In genomic region chr13:25094381-25094780, GRCm38 (mm10) we compare ENCODE assay signal across 21 mouse cellular contexts. TPM values are rescaled to one million over a fixed set of nuclear protein-coding genes. Genes with fewer than 3 reads are reported as not detected.
A peak's percentile ranks its signal among the peaks of the same experiment; 100 is the strongest.
DNase-seq lines count a peak whose midpoint lies in the region; ATAC-seq and TF ChIP-seq lines count a peak whose summit lies in the region.
"Had no signal": no experiment of that assay in that cellular context is flagged by ENCODE, and none has a peak within 500 bp of the region (broad histone marks: within the 10 kb centered on the region; RNA-seq: fewer than 3 reads in every experiment).

No protein-coding gene starts in this region.

- intact Hi-C loops in left cerebral cortex, postnatal 14 days (cut with DNase I) = no loop called here

- ATAC-seq in intestine, embryonic 15.5 days = peak; percentile 57; the same call in 1 of the 2 replicates
- ATAC-seq in intestine, postnatal 0 days = no peak
- peak; percentile 55; the same call in 1 of the 2 replicates for ATAC-seq in liver, embryonic 13.5 days (ENCODE audit: low read depth)
- ATAC-seq: forebrain, postnatal 0 days had no signal

- H3K27me3 ChIP-seq in intestine, embryonic 15.5 days (replicated peaks) = no peaks in the 10 kb centered on the region
- H3K27me3 ChIP-seq in intestine, postnatal 0 days (replicated peaks; ENCODE audit: control insufficient read depth, insufficient read depth, low read length) = no peaks in the 10 kb centered on the region
- H3K27me3 ChIP-seq in liver, embryonic 13.5 days = no peaks in the 10 kb centered on the region
- H3K27me3 ChIP-seq: heart, embryonic 13.5 days; limb, embryonic 15.5 days had no signal

- H3K9me3 ChIP-seq in intestine, embryonic 15.5 days = no peaks in the 10 kb centered on the region
- H3K9me3 ChIP-seq in intestine, postnatal 0 days (ENCODE audit: control insufficient read depth) = no peaks in the 10 kb centered on the region
- no peaks in the 10 kb centered on the region for H3K9me3 ChIP-seq in liver, embryonic 13.5 days (replicated peaks)
- H3K9me3 ChIP-seq: embryonic facial prominence, embryonic 10.5 days; forebrain, embryonic 10.5 days; heart, embryonic 13.5 days; limb, embryonic 15.5 days had no signal

- DNase-seq in kidney, adult 8-10 months = peak; percentile 70 to 78
- peak; percentile 61 for DNase-seq in kidney, postnatal 14 days
- no peak for DNase-seq in liver, embryonic 13.5 days
- no peak for DNase-seq in adrenal gland, adult 8-10 months
- DNase-seq in layer of hippocampus, adult 9-11 months = no peak
- no peak for DNase-seq in left cerebral cortex, postnatal 14 days (ENCODE audit: low spot score in 2 of 2)
- DNase-seq: cerebellum, adult 11 months; cerebellum, adult 9-11 months; forebrain, postnatal 0 days; gastrocnemius, postnatal 14 days; heart, adult 18-20 months; heart, postnatal 14 days; layer of hippocampus, postnatal 36 days; thymus, postnatal 36 days had no signal

- no peaks in the 10 kb centered on the region for H3K36me3 ChIP-seq in intestine, embryonic 15.5 days
- no peaks in the 10 kb centered on the region for H3K36me3 ChIP-seq in intestine, postnatal 0 days (ENCODE audit: control insufficient read depth, insufficient read depth)
- H3K36me3 ChIP-seq in liver, embryonic 13.5 days = no peaks in the 10 kb centered on the region
- H3K36me3 ChIP-seq: embryonic facial prominence, embryonic 10.5 days; forebrain, embryonic 10.5 days; heart, embryonic 13.5 days; limb, embryonic 15.5 days had no signal

- no peak overlapping the region for H3K27ac ChIP-seq in intestine, embryonic 15.5 days
- H3K27ac ChIP-seq in intestine, postnatal 0 days (ENCODE audit: low read depth, low read length) = no peak overlapping the region
- H3K27ac ChIP-seq in liver, embryonic 13.5 days = no peak overlapping the region
- H3K27ac ChIP-seq: embryonic facial prominence, embryonic 10.5 days; forebrain, embryonic 10.5 days; heart, embryonic 13.5 days; limb, embryonic 15.5 days; macrophage had no signal

- no peak overlapping the region for H3K4me2 ChIP-seq in intestine, embryonic 15.5 days (replicated peaks)
- no peak overlapping the region for H3K4me2 ChIP-seq in intestine, postnatal 0 days (replicated peaks; ENCODE audit: low read depth)
- no peak overlapping the region for H3K4me2 ChIP-seq in liver, embryonic 13.5 days
- H3K4me2 ChIP-seq: heart, embryonic 13.5 days; limb, embryonic 15.5 days had no signal

- TF ChIP-seq CTCF in intestine, postnatal 0 days (IDR thresholded peaks at IDR 0.05; ENCODE audit: low read depth) = no peak

- 51% methylated on average over 4 of the region's 4 CpGs for WGBS in intestine, embryonic 15.5 days
- 36% methylated on average over 4 of the region's 4 CpGs for WGBS in intestine, postnatal 0 days
- 44% methylated on average over 4 of the region's 4 CpGs for WGBS in liver, embryonic 13.5 days (ENCODE audit: insufficient replicate concordance)

- no peak overlapping the region for H3K4me3 ChIP-seq in intestine, embryonic 15.5 days (replicated peaks)
- no peak overlapping the region for H3K4me3 ChIP-seq in intestine, postnatal 0 days (ENCODE audit: low read depth, low read length)
- H3K4me3 ChIP-seq in liver, embryonic 13.5 days (replicated peaks) = no peak overlapping the region
- H3K4me3 ChIP-seq: embryonic facial prominence, embryonic 10.5 days; forebrain, embryonic 10.5 days; heart, embryonic 13.5 days; limb, embryonic 15.5 days had no signal

- no peaks in the 10 kb centered on the region for H3K4me1 ChIP-seq in intestine, embryonic 15.5 days (replicated peaks)
- H3K4me1 ChIP-seq in intestine, postnatal 0 days (replicated peaks; ENCODE audit: control insufficient read depth, insufficient read depth, low read length) = no peaks in the 10 kb centered on the region
- no peaks in the 10 kb centered on the region for H3K4me1 ChIP-seq in liver, embryonic 13.5 days (replicated peaks)
- H3K4me1 ChIP-seq: embryonic facial prominence, embryonic 10.5 days; forebrain, embryonic 10.5 days; heart, embryonic 13.5 days; limb, embryonic 15.5 days had no signal

- H3K9ac ChIP-seq in intestine, embryonic 15.5 days = no peak overlapping the region
- no peak overlapping the region for H3K9ac ChIP-seq in intestine, postnatal 0 days (ENCODE audit: low read depth, low read length)
- no peak overlapping the region for H3K9ac ChIP-seq in liver, embryonic 13.5 days
- H3K9ac ChIP-seq: forebrain, postnatal 0 days; heart, embryonic 13.5 days; limb, embryonic 15.5 days had no signal

RNA-seq across cellular contexts. Expression of gene Dcdc2a, which starts 38.6 kb away (rescaled TPM):
- 0.96 and 1.8 TPM in 2 replicates for polyA plus RNA-seq in intestine, embryonic 15.5 days (2015; fragmentation: Nextera tagmentation; extraction: Ambion mirVana)
- polyA plus RNA-seq in intestine, postnatal 0 days (2015; fragmentation: Nextera tagmentation; extraction: Ambion mirVana) = 0.08 and 0.13 TPM in 2 replicates
- polyA plus RNA-seq in liver, embryonic 13.5 days (2015; fragmentation: Nextera tagmentation; extraction: Ambion mirVana) = 0.17 and 0.22 TPM in 2 replicates
- total RNA-seq in adrenal gland, adult 8-10 months (2022) = under 1 TPM in 2 of 4 experiments, not detected in 2; 0.26 to 0.73 TPM
- total RNA-seq in left cerebral cortex, postnatal 14 days (2021) = 1 to 10 TPM; 3.5 to 8.5 TPM
- total RNA-seq: gastrocnemius, postnatal 14 days had no signal
- polyA plus RNA-seq: macrophage had no signal

Comparison
In these comparisons a context has a peak if more than half of its experiments do, and no peak if none do; other contexts are left out.
1. DNase-seq: peak in kidney, adult 8-10 months (2 of 2) and kidney, postnatal 14 days (single experiment); none in liver, embryonic 13.5 days (single experiment), adrenal gland, adult 8-10 months (single experiment), layer of hippocampus, adult 9-11 months (single experiment) and left cerebral cortex, postnatal 14 days (0 of 2).